Mouse (Mus musculus) brain, adult 10 weeks (tissue): ENCODE data around the gene Tmsb15b2. TPM values are rescaled to one million over a fixed set of nuclear protein-coding genes. Genes with fewer than 3 reads are reported as not detected.

Experiments used
- polyA plus RNA-seq: library from polyadenylated mRNA; stranded (reverse); fragments of 350-450 nt; fragmentation: Illumina TruSeq; extraction: RNeasy Lipid Tissue Mini Kit (QIAGEN cat#74804); gene quantifications from one replicate; pipeline ENCODE4 v1.2.3, GENCODE M21; 2015; ENCODE audit warnings: low read depth, low replicate concordance

The Tmsb15b2 gene
- polyA plus RNA-seq, result 51.5 TPM

DNA sequence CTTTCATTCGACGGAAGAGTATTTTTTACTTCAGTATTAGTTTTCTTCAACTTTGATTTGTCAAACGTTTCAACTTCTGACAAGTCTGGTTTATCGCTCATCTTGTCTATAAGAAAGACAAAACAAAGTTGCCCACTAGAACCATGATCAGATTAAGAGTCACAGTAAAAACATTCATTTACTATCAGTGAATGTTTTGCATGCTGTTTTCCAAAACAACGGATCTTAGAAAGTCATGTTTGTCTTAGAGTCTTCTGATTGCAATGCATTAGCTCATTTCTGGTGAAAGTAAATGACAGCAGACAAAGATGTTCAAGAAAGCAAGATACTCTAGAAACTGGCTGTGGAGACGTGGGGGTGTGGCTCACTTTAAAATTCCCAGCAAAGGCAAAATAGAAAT is at the start of gene Tmsb15b2:
Gene Tmsb15b2, minus strand, starts transcription at position 101 of the 400 bp plus-strand sequence.

DNA sequence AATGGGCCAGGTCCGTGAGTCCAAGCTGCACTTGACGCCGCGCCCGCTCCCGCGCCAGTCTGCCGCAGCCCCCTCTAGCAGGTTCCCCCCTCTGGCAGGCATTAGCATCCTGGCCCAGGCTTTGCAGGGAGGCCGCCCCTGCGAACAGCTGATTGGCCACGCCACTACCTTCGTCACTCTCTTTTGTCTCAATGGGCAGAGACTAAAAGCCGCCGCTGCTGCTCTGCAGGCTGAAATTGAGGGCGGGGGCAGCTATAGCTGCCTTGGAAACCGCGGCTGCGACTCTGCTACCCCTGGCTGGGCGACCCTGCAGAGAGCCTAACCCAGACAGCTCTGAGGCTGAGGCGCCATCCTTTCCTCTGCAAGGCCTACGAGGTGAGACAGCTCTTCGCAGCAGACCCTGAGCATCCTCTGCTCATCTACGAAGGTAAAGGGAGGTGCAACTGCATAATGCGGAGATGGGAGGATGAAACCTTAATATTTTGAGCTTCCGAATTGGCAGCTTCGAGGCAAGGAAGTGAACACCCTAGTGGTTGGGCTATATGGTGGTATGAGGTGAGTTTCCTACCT is 17.8 kb upstream of the Tmsb15b2 start, which contains the start of gene Zcchc18:
Gene Zcchc18, plus strand, starts transcription at position 178 of the 570 bp plus-strand sequence.

DNA sequence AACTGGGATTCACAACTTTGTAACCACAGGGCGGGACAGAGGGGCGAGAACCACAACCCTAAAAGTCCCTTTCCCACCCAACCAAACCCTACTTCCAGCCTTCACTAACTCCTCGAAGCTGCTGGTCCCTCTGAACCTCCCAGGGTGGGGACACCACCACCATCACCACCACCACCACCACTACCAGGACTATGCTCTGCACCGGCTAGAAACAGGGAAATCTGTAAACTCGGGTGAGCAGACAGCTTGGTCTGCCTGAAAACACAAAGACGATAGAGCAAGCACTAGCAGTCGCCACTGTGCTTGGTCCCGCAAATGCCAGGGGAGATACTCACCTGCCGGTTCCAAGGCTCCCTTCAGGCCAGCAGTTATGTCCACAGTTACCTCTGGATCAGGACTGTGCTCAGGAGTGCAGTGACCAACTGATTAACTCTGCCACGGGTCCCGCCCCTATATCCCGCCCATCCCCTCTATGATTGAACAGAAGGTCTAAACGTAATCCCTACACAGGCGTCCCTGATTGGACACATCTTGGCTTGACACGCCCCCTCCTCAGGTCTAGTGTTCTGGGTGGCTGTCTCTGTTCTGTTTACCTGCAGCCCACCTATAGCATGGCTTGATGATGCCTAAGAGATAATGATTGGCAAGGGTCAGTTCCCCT is 1.3 kb upstream of the Tmsb15b2 start, which contains the start of the genes Tmsb15l and Tmsb15b1:
Gene Tmsb15l, minus strand, starts transcription at position 446 of the 661 bp plus-strand sequence.
Gene Tmsb15b1, minus strand, starts transcription at position 451 of the 661 bp plus-strand sequence.

DNA sequence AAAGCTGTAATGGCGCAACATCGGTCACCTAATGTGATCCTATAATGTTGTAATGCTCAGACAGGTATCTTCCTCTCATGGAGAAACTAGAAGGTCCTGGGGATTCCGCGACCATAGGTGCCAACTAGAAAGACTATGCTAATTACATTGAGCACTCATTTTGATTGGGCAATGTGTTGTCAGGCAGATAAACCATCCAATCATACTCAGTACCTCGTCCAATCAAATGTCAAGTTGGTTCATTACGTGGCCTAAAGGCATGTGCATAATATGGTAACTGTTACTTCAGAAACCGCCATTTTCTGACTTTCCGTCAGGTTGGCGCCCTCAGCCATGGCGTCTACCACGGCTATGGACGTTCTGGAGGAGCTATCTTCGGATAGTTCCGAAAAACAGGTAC is 48.3 kb downstream of the Tmsb15b2 start, which contains the start of gene H2bfm:
Gene H2bfm, plus strand, starts transcription at position 295 of the 400 bp plus-strand sequence.

Other genes with a start within 250 kb of the Tmsb15b2 start
- 361 TPM for gene Morf4l2, start 231.8 kb downstream of the Tmsb15b2 start, polyA plus RNA-seq
- not detected for gene Glra4, start 195.4 kb downstream of the Tmsb15b2 start, polyA plus RNA-seq
- 1,949 TPM for gene Plp1, start 152.8 kb downstream of the Tmsb15b2 start, polyA plus RNA-seq
- 24.7 TPM for gene Rab9b, start 106.7 kb downstream of the Tmsb15b2 start, polyA plus RNA-seq
- gene H2bfm, start 48.2 kb downstream of the Tmsb15b2 start, polyA plus RNA-seq, result not detected
- 8.4 TPM for gene Tmsb15l, start 1.4 kb upstream of the Tmsb15b2 start, polyA plus RNA-seq
- 23.4 TPM for gene Tmsb15b1, start 1.4 kb upstream of the Tmsb15b2 start, polyA plus RNA-seq
- gene Zcchc18, start 17.7 kb upstream of the Tmsb15b2 start, polyA plus RNA-seq, result 344 TPM
- gene Slc25a53, start 62.8 kb upstream of the Tmsb15b2 start, polyA plus RNA-seq, result 15.7 TPM
- gene Fam199x, start 74.1 kb upstream of the Tmsb15b2 start, polyA plus RNA-seq, result 4.8 TPM
- gene Esx1, start 146.6 kb upstream of the Tmsb15b2 start, polyA plus RNA-seq, result not detected